Mouse (Mus musculus) skeletal muscle tissue, adult 2 months (tissue): ENCODE data around the gene Parp9.
"Not testable (repeated sequence)": the region's sequence is repeated elsewhere in the genome, so short reads cannot be mapped to it uniquely, and the experiment has no call there.

ENCODE experiments used
- DNase-seq: peaks from one replicate; pipeline ENCODE4 v3.0.0-alpha.2; 2012; ENCODE audit warnings: low read depth, low spot score

Parp9 gene

DNA sequence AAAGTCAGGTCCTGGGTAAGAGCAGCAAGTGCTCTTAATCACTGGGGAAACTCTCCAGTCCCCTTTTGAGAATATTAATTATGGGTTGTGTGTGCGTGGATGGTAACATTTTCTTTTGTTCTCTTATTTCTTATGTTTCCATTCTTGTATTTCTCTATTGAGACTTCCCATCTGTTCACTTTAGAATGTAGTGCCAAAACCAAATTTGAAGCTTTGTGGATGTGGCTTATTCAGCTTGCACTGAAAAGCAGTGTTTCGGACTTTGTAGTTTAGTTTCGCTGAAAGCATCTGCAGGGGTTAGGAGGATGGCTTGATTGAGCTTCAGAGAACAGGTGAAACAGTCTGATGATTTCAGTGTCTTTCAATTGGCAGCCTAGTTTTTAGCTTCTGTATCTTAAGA is 55.0 kb downstream of the Parp9 start:
- DNase-seq, result no peak

GRCm38 (mm10) chr16:35998852-35999251 is 60.6 kb downstream of the Parp9 start:
- DNase-seq, result not testable (repeated sequence)

GRCm38 (mm10) chr16:36008396-36008795 is 70.1 kb downstream of the Parp9 start:
- DNase-seq, result no peak

- DNase-seq, result no peak
These were observed 78.1 kb downstream of the Parp9 start for GRCm38 (mm10) chr16:36016335-36016734.
